Mouse (Mus musculus) kidney, adult 2 months (tissue): ENCODE data around the gene Mcf2l.

Experiments used
- CTCF ChIP-seq: fragments of 200-500 bp; conservative IDR thresholded peaks from 2 replicates; pipeline ENCODE4 v1.5.1; 2011; ENCODE audit warnings: low read depth, mild to moderate bottlenecking, control low read depth, low read length, moderate library complexity, mixed read lengths; ENCODE audit not compliant: insufficient read depth, insufficient read length
- POLR2A ChIP-seq: fragments of 200-500 bp; IDR thresholded peaks from one replicate; pipeline ENCODE4 v1.6.1; 2011; ENCODE audit warnings: low read depth, low read length, control low read depth

DNA sequence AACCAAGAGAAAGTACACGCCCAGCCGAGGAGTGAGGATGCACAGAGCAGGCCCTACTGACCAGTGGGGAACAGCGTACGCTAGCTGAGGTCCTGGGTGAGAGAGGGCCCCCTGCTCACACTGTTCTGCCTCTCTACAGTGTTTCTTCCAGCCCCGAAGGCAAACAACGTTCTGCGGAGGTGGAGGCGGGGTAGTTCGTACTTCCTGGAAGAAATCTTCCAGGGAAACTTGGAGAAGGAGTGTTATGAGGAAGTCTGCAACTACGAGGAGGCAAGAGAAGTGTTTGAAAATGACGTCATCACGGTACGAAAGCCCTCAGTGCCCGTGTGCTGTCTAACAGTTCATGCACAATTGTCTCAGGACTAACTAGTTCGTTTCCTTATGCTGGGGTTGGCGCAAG is 189.5 kb downstream of the Mcf2l start:
- TF ChIP-seq CTCF (no peak), POLR2A (no peak)
